10 mouse cellular contexts compared by ENCODE assay signal in the genomic region with DNA sequence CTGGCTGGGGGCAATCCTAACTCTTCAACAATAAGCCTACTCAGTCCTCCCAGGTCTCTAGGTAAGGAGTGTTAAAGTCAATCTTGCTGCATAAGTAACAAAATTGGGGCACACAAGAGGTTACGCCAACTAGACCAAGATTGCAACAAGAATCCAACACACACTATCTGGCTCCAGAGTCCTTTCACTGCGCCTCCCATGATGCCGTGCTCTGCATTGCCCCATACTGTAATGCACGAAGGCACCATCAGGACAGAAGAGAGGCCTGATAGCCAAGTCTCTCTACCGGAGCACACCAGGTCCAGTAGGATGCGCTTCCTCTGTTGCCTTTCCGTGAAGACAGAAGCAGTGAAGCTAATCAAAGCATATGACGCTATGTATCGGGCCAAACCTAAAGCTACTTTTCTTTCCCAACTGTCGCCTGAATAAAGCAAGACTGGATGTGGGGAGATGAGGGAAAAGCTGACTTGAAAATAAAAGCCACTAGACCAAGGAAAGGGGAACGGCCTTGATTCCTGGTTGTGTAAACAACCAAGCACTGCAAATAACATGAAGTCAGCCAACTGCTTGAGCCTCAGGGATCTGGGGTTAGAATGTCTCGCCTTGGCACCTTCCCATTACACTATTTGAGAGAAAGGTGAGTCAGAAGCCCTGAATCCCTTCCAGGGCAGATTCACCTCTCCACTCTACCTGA. TPM values are rescaled to one million over a fixed set of nuclear protein-coding genes. Genes with fewer than 3 reads are reported as not detected.
DNase-seq lines count a peak whose midpoint lies in the region; ATAC-seq and TF ChIP-seq lines count a peak whose summit lies in the region.
"Had no signal": no experiment of that assay in that cellular context is flagged by ENCODE, and none has a peak within 500 bp of the region (broad histone marks: within the 10 kb centered on the region; RNA-seq: fewer than 3 reads in every experiment).

No protein-coding gene starts in this region.

- ATAC-seq in lung, postnatal 0 days, result peak; percentile 16
- ATAC-seq in intestine, postnatal 0 days, result peak; percentile 32; the same call in 1 of the 2 replicates
- ATAC-seq in stomach, embryonic 14.5 days (ENCODE audit: insufficient number of reproducible peaks, insufficient read depth, low FRiP score, low read depth), result no peak

- no peak for TF ChIP-seq EP300 in heart, adult 2 months (IDR thresholded peaks at IDR 0.05; ENCODE audit: insufficient read depth, low read depth, low read length)
- no peak for TF ChIP-seq EP300 in lung, postnatal 0 days (IDR thresholded peaks at IDR 0.05)

- H3K9ac ChIP-seq in heart, adult 2 months (ENCODE audit: low read depth, low read length), result no peak overlapping the region
- no peak overlapping the region for H3K9ac ChIP-seq in lung, postnatal 0 days (replicated peaks; ENCODE audit: low read depth)
- no peak overlapping the region for H3K9ac ChIP-seq in intestine, postnatal 0 days (ENCODE audit: low read depth, low read length)
- no peak overlapping the region for H3K9ac ChIP-seq in stomach, embryonic 14.5 days (replicated peaks; ENCODE audit: low read depth, low read length)
- H3K9ac ChIP-seq: heart, embryonic 13.5 days had no signal

- intact Hi-C loops in heart, adult 2 months (cut with DNase I), result no loop called here

- no peak overlapping the region for H3K4me3 ChIP-seq in heart, adult 2 months
- H3K4me3 ChIP-seq in lung, postnatal 0 days (ENCODE audit: low read depth, low read length), result no peak overlapping the region
- H3K4me3 ChIP-seq in intestine, postnatal 0 days (ENCODE audit: low read depth, low read length), result no peak overlapping the region
- H3K4me3 ChIP-seq in stomach, embryonic 14.5 days (ENCODE audit: low read depth, low read length), result no peak overlapping the region
- H3K4me3 ChIP-seq: heart, embryonic 13.5 days had no signal

- H3K36me3 ChIP-seq in heart, adult 2 months (ENCODE audit: control insufficient read depth, insufficient read depth, low read length), result peaks cover 4% of the 10 kb centered on the region
- H3K36me3 ChIP-seq in lung, postnatal 0 days (ENCODE audit: insufficient read depth, low read length), result peaks cover 6% of the 10 kb centered on the region; the same call in 1 of the 2 replicates
- H3K36me3 ChIP-seq in intestine, postnatal 0 days (ENCODE audit: control insufficient read depth, insufficient read depth), result peaks cover 39% of the 10 kb centered on the region; the same call in 1 of the 2 replicates
- H3K36me3 ChIP-seq in stomach, embryonic 14.5 days (ENCODE audit: control insufficient read depth, insufficient read depth, low read length), result peaks cover 36% of the 10 kb centered on the region

- peak overlapping the region; percentile 73 for H3K27ac ChIP-seq in heart, adult 2 months
- H3K27ac ChIP-seq in lung, postnatal 0 days (ENCODE audit: low read length), result peak overlapping the region; percentile 88
- peak overlapping the region; percentile 96 for H3K27ac ChIP-seq in intestine, postnatal 0 days (ENCODE audit: low read depth, low read length)
- H3K27ac ChIP-seq in stomach, embryonic 14.5 days (ENCODE audit: low read length), result peak overlapping the region; percentile 94
- H3K27ac ChIP-seq: heart, embryonic 13.5 days had no signal

- H3K4me2 ChIP-seq in lung, postnatal 0 days (replicated peaks; ENCODE audit: low read depth, low read length), result no peak overlapping the region
- H3K4me2 ChIP-seq in intestine, postnatal 0 days (replicated peaks; ENCODE audit: low read depth), result peak overlapping the region; percentile 65
- H3K4me2 ChIP-seq in stomach, embryonic 14.5 days (replicated peaks; ENCODE audit: low read depth, low read length), result peak overlapping the region; percentile 14; the same call in 1 of the 2 replicates
- H3K4me2 ChIP-seq: heart, embryonic 13.5 days had no signal

- H3K9me3 ChIP-seq in lung, postnatal 0 days (ENCODE audit: low read length), result no peaks in the 10 kb centered on the region
- no peaks in the 10 kb centered on the region for H3K9me3 ChIP-seq in intestine, postnatal 0 days (ENCODE audit: control insufficient read depth)
- H3K9me3 ChIP-seq in stomach, embryonic 14.5 days (ENCODE audit: control insufficient read depth, low read depth, low read length), result no peaks in the 10 kb centered on the region
- H3K9me3 ChIP-seq: heart, embryonic 13.5 days had no signal

- peaks cover 15% of the 10 kb centered on the region for H3K4me1 ChIP-seq in heart, adult 2 months (ENCODE audit: control insufficient read depth, insufficient read depth, low read length)
- peaks cover 20% of the 10 kb centered on the region for H3K4me1 ChIP-seq in lung, postnatal 0 days (ENCODE audit: insufficient read depth, low read depth, low read length)
- peaks cover 20% of the 10 kb centered on the region; the same call in 1 of the 2 replicates for H3K4me1 ChIP-seq in intestine, postnatal 0 days (replicated peaks; ENCODE audit: control insufficient read depth, insufficient read depth, low read length)
- peaks cover 17% of the 10 kb centered on the region; the same call in 1 of the 2 replicates for H3K4me1 ChIP-seq in stomach, embryonic 14.5 days (ENCODE audit: control insufficient read depth, insufficient read depth, low read length)

- H3K79me2 ChIP-seq in heart, adult 2 months (replicated peaks; ENCODE audit: control insufficient read depth, insufficient read depth, low read length), result no peaks in the 10 kb centered on the region

- no peak for TF ChIP-seq POLR2A in heart, adult 2 months (IDR thresholded peaks at IDR 0.05; ENCODE audit: insufficient read depth, low read depth, low read length)

- no peaks in the 10 kb centered on the region for H3K27me3 ChIP-seq in heart, adult 2 months (ENCODE audit: control insufficient read depth, insufficient read depth, low read length)
- no peaks in the 10 kb centered on the region for H3K27me3 ChIP-seq in lung, postnatal 0 days (replicated peaks; ENCODE audit: insufficient read depth, low read length)
- H3K27me3 ChIP-seq in intestine, postnatal 0 days (replicated peaks; ENCODE audit: control insufficient read depth, insufficient read depth, low read length), result no peaks in the 10 kb centered on the region
- H3K27me3 ChIP-seq in stomach, embryonic 14.5 days (ENCODE audit: control insufficient read depth, insufficient read depth, low read length), result no peaks in the 10 kb centered on the region
- H3K27me3 ChIP-seq: heart, embryonic 13.5 days had no signal

- TF ChIP-seq CTCF in heart, adult 2 months (IDR thresholded peaks at IDR 0.05), result no peak
- TF ChIP-seq CTCF in lung, postnatal 0 days (IDR thresholded peaks at IDR 0.05), result peak; percentile 20; the same call in 1 of the 2 replicates
- no peak for TF ChIP-seq CTCF in intestine, postnatal 0 days (IDR thresholded peaks at IDR 0.05; ENCODE audit: low read depth)

- WGBS in heart, adult 2 months, result 83% methylated on average over 12 of the region's 12 CpGs
- WGBS in lung, postnatal 0 days, result 63% methylated on average over 12 of the region's 12 CpGs
- 57% methylated on average over 12 of the region's 12 CpGs for WGBS in intestine, postnatal 0 days
- 80% methylated on average over 12 of the region's 12 CpGs for WGBS in stomach, embryonic 14.5 days

- peak in 1 of 2 experiments; percentile 29 for DNase-seq in heart, adult 2 months
- DNase-seq in heart, postnatal 4 days, result no peak
- peak; percentile 85 for DNase-seq in lung, postnatal 0 days (ENCODE audit: low spot score)
- no peak for DNase-seq in lung, postnatal 4 days
- no peak for DNase-seq in gastrocnemius, adult 8-10 months (ENCODE audit: low spot score in 2 of 2)
- DNase-seq in gastrocnemius, postnatal 25 days, result no peak

RNA-seq across cellular contexts. Expression of a gene that starts 13.6 kb away (rescaled TPM):
- total RNA-seq in heart, adult 2 months (2021), result 1 to 10 TPM; 5.7 to 6.2 TPM
- polyA plus RNA-seq in heart, adult 2 months (2012; rRNA removed), result 3.7 and 5.0 TPM in 2 replicates
- total RNA-seq in heart, postnatal 4 days (2021), result 1 to 10 TPM; 7.7 to 8.9 TPM
- 8.4 and 8.7 TPM in 2 replicates for polyA plus RNA-seq in lung, postnatal 0 days (2015; fragmentation: Nextera tagmentation; extraction: Ambion mirVana)
- polyA plus RNA-seq in intestine, postnatal 0 days (2015; fragmentation: Nextera tagmentation; extraction: Ambion mirVana), result 4.9 and 5.5 TPM in 2 replicates
- 18.9 and 20.2 TPM in 2 replicates for polyA plus RNA-seq in stomach, embryonic 14.5 days (2014; fragmentation: Nextera tagmentation; extraction: Ambion mirVana)
- 1 to 10 TPM; 2.1 to 2.6 (median 2.4) TPM for total RNA-seq in gastrocnemius, adult 8-10 months (2022)
- 1 to 10 TPM; 6.2 to 6.7 TPM for total RNA-seq in gastrocnemius, postnatal 25 days (2021)

RNA-seq across cellular contexts. Expression of a gene that starts 27.1 kb away (rescaled TPM):
- total RNA-seq in heart, adult 2 months (2021), result 1 to 10 TPM; 7.4 to 8.0 TPM
- polyA plus RNA-seq in heart, adult 2 months (2012; rRNA removed), result 3.5 and 4.3 TPM in 2 replicates
- 1 to 10 TPM; 4.5 to 5.7 TPM for total RNA-seq in heart, postnatal 4 days (2021)
- polyA plus RNA-seq in lung, postnatal 0 days (2015; fragmentation: Nextera tagmentation; extraction: Ambion mirVana), result 5.5 and 6.3 TPM in 2 replicates
- polyA plus RNA-seq in intestine, postnatal 0 days (2015; fragmentation: Nextera tagmentation; extraction: Ambion mirVana), result 2.2 and 2.7 TPM in 2 replicates
- polyA plus RNA-seq in stomach, embryonic 14.5 days (2014; fragmentation: Nextera tagmentation; extraction: Ambion mirVana), result 1.3 and 1.4 TPM in 2 replicates
- total RNA-seq in gastrocnemius, adult 8-10 months (2022), result 1 to 10 TPM in 2 of 4 experiments, under 1 TPM in 2; 0.53 to 1.4 (median 0.91) TPM
- under 1 TPM; 0.74 to 0.88 TPM for total RNA-seq in gastrocnemius, postnatal 25 days (2021)

RNA-seq across cellular contexts. Expression of a gene that starts 57.9 kb away (rescaled TPM):
- 1 to 10 TPM; 4.4 to 4.7 TPM for total RNA-seq in heart, adult 2 months (2021)
- polyA plus RNA-seq in heart, adult 2 months (2012; rRNA removed), result 1.5 and 2.7 TPM in 2 replicates
- total RNA-seq in heart, postnatal 4 days (2021), result 10 to 100 TPM; 23.1 to 23.8 TPM
- polyA plus RNA-seq in lung, postnatal 0 days (2015; fragmentation: Nextera tagmentation; extraction: Ambion mirVana), result 7.4 and 8.8 TPM in 2 replicates
- 6.2 and 6.8 TPM in 2 replicates for polyA plus RNA-seq in intestine, postnatal 0 days (2015; fragmentation: Nextera tagmentation; extraction: Ambion mirVana)
- 22.7 and 23.5 TPM in 2 replicates for polyA plus RNA-seq in stomach, embryonic 14.5 days (2014; fragmentation: Nextera tagmentation; extraction: Ambion mirVana)
- total RNA-seq in gastrocnemius, adult 8-10 months (2022), result 1 to 10 TPM in 3 of 4 experiments, under 1 TPM in 1; 0.92 to 1.9 (median 1.2) TPM
- total RNA-seq in gastrocnemius, postnatal 25 days (2021), result 1 to 10 TPM; 2.5 to 3.9 TPM

RNA-seq across cellular contexts. Expression of a gene that starts 60.0 kb away (rescaled TPM):
- total RNA-seq in heart, adult 2 months (2021), result not detected
- polyA plus RNA-seq in heart, adult 2 months (2012; rRNA removed), result not detected in 2 replicates
- not detected for total RNA-seq in heart, postnatal 4 days (2021)
- polyA plus RNA-seq in lung, postnatal 0 days (2015; fragmentation: Nextera tagmentation; extraction: Ambion mirVana), result not detected in 2 replicates
- not detected in 2 replicates for polyA plus RNA-seq in intestine, postnatal 0 days (2015; fragmentation: Nextera tagmentation; extraction: Ambion mirVana)
- not detected in 2 replicates for polyA plus RNA-seq in stomach, embryonic 14.5 days (2014; fragmentation: Nextera tagmentation; extraction: Ambion mirVana)
- not detected for total RNA-seq in gastrocnemius, adult 8-10 months (2022)
- total RNA-seq in gastrocnemius, postnatal 25 days (2021), result not detected
- total RNA-seq: layer of hippocampus, adult 8-10 months had no signal
- polyA plus RNA-seq: heart, embryonic 13.5 days had no signal

Comparison
In these comparisons a context has a peak if more than half of its experiments do, and no peak if none do; other contexts are left out.
1. RNA of a gene that starts 57.9 kb away (total RNA-seq): 23.1 to 23.8 TPM in heart, postnatal 4 days; 4.4 to 4.7 TPM in heart, adult 2 months, 2.5 to 3.9 TPM in gastrocnemius, postnatal 25 days and 0.92 to 1.9 TPM in gastrocnemius, adult 8-10 months; every median in the first group is over 4 times any median in the second.
2. Peak in every context shown above with its lines, with median percentiles within 50 percentile points of each other: H3K27ac ChIP-seq.